In the genomic region with DNA sequence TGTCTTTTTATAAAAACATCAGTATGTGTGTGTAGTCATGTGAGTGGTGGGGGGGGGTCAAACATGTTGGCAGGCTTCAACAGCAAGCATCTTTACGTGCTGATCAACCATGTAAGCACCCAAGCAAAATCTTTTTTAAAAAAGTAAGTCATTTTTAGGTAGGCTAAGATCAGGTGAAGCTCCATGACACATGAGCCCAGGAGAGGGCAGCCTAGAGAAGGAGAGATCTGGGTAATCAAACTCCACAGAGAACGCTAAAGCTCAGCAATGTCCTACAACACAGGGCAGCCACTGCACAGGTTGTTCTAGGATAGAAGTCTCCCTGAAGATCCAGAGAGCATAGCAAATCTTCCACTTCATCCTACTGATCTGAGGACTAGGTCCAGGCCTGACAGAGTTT, we compare ENCODE assay signal across 11 mouse cellular contexts. TPM values are rescaled to one million over a fixed set of nuclear protein-coding genes. Genes with fewer than 3 reads are reported as not detected.
A peak's percentile ranks its signal among the peaks of the same experiment; 100 is the strongest.
DNase-seq lines count a peak whose midpoint lies in the region; ATAC-seq and TF ChIP-seq lines count a peak whose summit lies in the region.
"Had no signal": no experiment of that assay in that cellular context is flagged by ENCODE, and none has a peak within 500 bp of the region (broad histone marks: within the 10 kb centered on the region; RNA-seq: fewer than 3 reads in every experiment).

No protein-coding gene starts in this region.

- ATAC-seq in embryonic facial prominence, embryonic 11.5 days (replicated peaks; ENCODE audit: insufficient number of reproducible peaks, low FRiP score, low TSS enrichment, low read depth) = no peak
- ATAC-seq in Patski = no peak
- ATAC-seq: forebrain, embryonic 15.5 days had no signal

- H3K4me2 ChIP-seq in embryonic facial prominence, embryonic 11.5 days (ENCODE audit: low read depth, low read length) = no peak overlapping the region
- H3K4me2 ChIP-seq: embryonic facial prominence, embryonic 13.5 days; forebrain, embryonic 15.5 days had no signal

- DNase-seq in embryonic facial prominence, embryonic 11.5 days (ENCODE audit: low spot score) = peak; percentile 20
- no peak for DNase-seq in embryonic facial prominence, embryonic 10.5 days (ENCODE audit: low spot score)
- DNase-seq in layer of hippocampus, adult 2 months (ENCODE audit: low spot score in 2 of 2) = no peak
- no peak for DNase-seq in layer of hippocampus, adult 9-11 months
- peak; percentile 36 for DNase-seq in 3T3-L1 (ENCODE audit: low read depth, low spot score)
- DNase-seq in Patski (ENCODE audit: low read depth, low spot score) = no peak
- DNase-seq in spleen, adult 18-20 months = no peak
- no peak for DNase-seq in adrenal gland, adult (ENCODE audit: inconsistent age in 2 of 2, low spot score in 1 of 2)

- no peaks in the 10 kb centered on the region for H3K4me1 ChIP-seq in embryonic facial prominence, embryonic 11.5 days (ENCODE audit: control insufficient read depth, insufficient read depth, low read length)
- H3K4me1 ChIP-seq in embryonic facial prominence, embryonic 10.5 days = no peaks in the 10 kb centered on the region; the same call in none of the 2 replicates
- H3K4me1 ChIP-seq: embryonic facial prominence, embryonic 13.5 days; forebrain, embryonic 15.5 days had no signal

- no peaks in the 10 kb centered on the region for H3K9me3 ChIP-seq in embryonic facial prominence, embryonic 11.5 days (replicated peaks; ENCODE audit: control insufficient read depth, low read length)
- no peaks in the 10 kb centered on the region for H3K9me3 ChIP-seq in embryonic facial prominence, embryonic 10.5 days
- H3K9me3 ChIP-seq: embryonic facial prominence, embryonic 13.5 days; forebrain, embryonic 15.5 days had no signal

- 75% methylated on average over 2 of the region's 2 CpGs for WGBS in embryonic facial prominence, embryonic 11.5 days
- 62% methylated on average over 2 of the region's 2 CpGs for WGBS in embryonic facial prominence, embryonic 10.5 days

- H3K36me3 ChIP-seq in embryonic facial prominence, embryonic 11.5 days (replicated peaks; ENCODE audit: control insufficient read depth, insufficient read depth, low read depth, low read length) = no peaks in the 10 kb centered on the region; the same call in 1 of the 2 replicates
- peaks cover 95% of the 10 kb centered on the region for H3K36me3 ChIP-seq in embryonic facial prominence, embryonic 10.5 days (replicated peaks)
- H3K36me3 ChIP-seq: forebrain, embryonic 15.5 days had no signal

- H3K9ac ChIP-seq in embryonic facial prominence, embryonic 11.5 days (replicated peaks; ENCODE audit: low read length) = no peak overlapping the region
- H3K9ac ChIP-seq: embryonic facial prominence, embryonic 13.5 days; forebrain, embryonic 15.5 days had no signal

- no peak overlapping the region for H3K4me3 ChIP-seq in embryonic facial prominence, embryonic 11.5 days (ENCODE audit: low read depth, low read length)
- no peak overlapping the region for H3K4me3 ChIP-seq in embryonic facial prominence, embryonic 10.5 days
- no peak overlapping the region for H3K4me3 ChIP-seq in layer of hippocampus, adult 2 months
- H3K4me3 ChIP-seq: embryonic facial prominence, embryonic 13.5 days; forebrain, embryonic 15.5 days had no signal

- in situ Hi-C loops in Patski (cut with MboI; ENCODE audit: low pct_unique_long_range_greater_than_20kb) = loop anchor here (5.0 kb wide), 1 partner anchor 45 kb away; no protein-coding TSS in a partner anchor

- TF ChIP-seq CTCF in layer of hippocampus, adult 2 months (conservative IDR thresholded peaks at IDR 0.05) = peak; percentile 65
- peak; percentile 53 for TF ChIP-seq CTCF in Patski (IDR thresholded peaks at IDR 0.05)

- CTCF ChIA-PET in Patski (lab: Charles Lee) = interaction anchor here (1.5 to 8.0 kb wide), 8 partner anchors 8 to 53 kb away, joined by 4 to 84 read pairs (median 14); a partner anchor contains a TSS

- H3K27me3 ChIP-seq in embryonic facial prominence, embryonic 11.5 days (ENCODE audit: control insufficient read depth, insufficient read depth, low read length) = no peaks in the 10 kb centered on the region
- no peaks in the 10 kb centered on the region for H3K27me3 ChIP-seq in embryonic facial prominence, embryonic 10.5 days (replicated peaks; ENCODE audit: low read depth, poor library complexity, severe bottlenecking)
- no peaks in the 10 kb centered on the region for H3K27me3 ChIP-seq in Patski
- H3K27me3 ChIP-seq: embryonic facial prominence, embryonic 13.5 days; forebrain, embryonic 15.5 days had no signal

- POLR2A ChIA-PET in Patski (lab: Charles Lee) = interaction anchor here (0.6 to 1.3 kb wide), 2 partner anchors 59 to 131 kb away, joined by 3 to 4 read pairs; a partner anchor contains a TSS

- no peak overlapping the region for H3K27ac ChIP-seq in embryonic facial prominence, embryonic 11.5 days (replicated peaks; ENCODE audit: low read depth, low read length)
- H3K27ac ChIP-seq in embryonic facial prominence, embryonic 10.5 days (replicated peaks) = no peak overlapping the region
- no peak overlapping the region for H3K27ac ChIP-seq in layer of hippocampus, adult 2 months
- H3K27ac ChIP-seq: embryonic facial prominence, embryonic 13.5 days; forebrain, embryonic 15.5 days had no signal

RNA-seq across cellular contexts. Expression of a gene that starts 37.9 kb away (rescaled TPM):
- 24.5 and 24.6 TPM in 2 replicates for polyA plus RNA-seq in embryonic facial prominence, embryonic 11.5 days (2014; fragmentation: Nextera tagmentation; extraction: Ambion mirVana)
- polyA plus RNA-seq in embryonic facial prominence, embryonic 10.5 days (2016; fragmentation: Nextera tagmentation; extraction: Ambion mirVana) = 27.9 and 31.0 TPM in 2 replicates
- 10 to 100 TPM; 12.7 to 12.8 TPM for total RNA-seq in layer of hippocampus, adult 2 months (2021)
- polyA plus RNA-seq in Patski (2021) = 74.2 TPM

RNA-seq across cellular contexts. Expression of a gene that starts 50.8 kb away (rescaled TPM):
- 14.0 and 14.2 TPM in 2 replicates for polyA plus RNA-seq in embryonic facial prominence, embryonic 11.5 days (2014; fragmentation: Nextera tagmentation; extraction: Ambion mirVana)
- 14.7 and 17.5 TPM in 2 replicates for polyA plus RNA-seq in embryonic facial prominence, embryonic 10.5 days (2016; fragmentation: Nextera tagmentation; extraction: Ambion mirVana)
- 10 to 100 TPM; 42.8 to 45.5 TPM for total RNA-seq in layer of hippocampus, adult 2 months (2021)
- polyA plus RNA-seq in Patski (2021) = 45.8 TPM

RNA-seq across cellular contexts. Expression of a gene that starts 52.1 kb away (rescaled TPM):
- polyA plus RNA-seq in embryonic facial prominence, embryonic 11.5 days (2014; fragmentation: Nextera tagmentation; extraction: Ambion mirVana) = 0.76 and 1.2 TPM in 2 replicates
- polyA plus RNA-seq in embryonic facial prominence, embryonic 10.5 days (2016; fragmentation: Nextera tagmentation; extraction: Ambion mirVana) = 1.4 and 1.5 TPM in 2 replicates
- total RNA-seq in layer of hippocampus, adult 2 months (2021) = 10 to 100 TPM; 20.1 to 21.0 TPM
- 1.6 TPM for polyA plus RNA-seq in Patski (2021)
- total RNA-seq: granulocyte monocyte progenitor cell, adult 5-6 weeks had no signal

RNA-seq across cellular contexts. Expression of a gene that starts 59.1 kb away (rescaled TPM):
- polyA plus RNA-seq in embryonic facial prominence, embryonic 11.5 days (2014; fragmentation: Nextera tagmentation; extraction: Ambion mirVana) = 2,412 and 2,488 TPM in 2 replicates
- 2,197 and 2,277 TPM in 2 replicates for polyA plus RNA-seq in embryonic facial prominence, embryonic 10.5 days (2016; fragmentation: Nextera tagmentation; extraction: Ambion mirVana)
- 1,000 to 10,000 TPM; 1,635 to 1,673 TPM for total RNA-seq in layer of hippocampus, adult 2 months (2021)
- 2,546 TPM for polyA plus RNA-seq in Patski (2021)

Comparison
In these comparisons a context has a peak if more than half of its experiments do, and no peak if none do; other contexts are left out.
1. DNase-seq: peak in embryonic facial prominence, embryonic 11.5 days (single experiment) and 3T3-L1 (single experiment); none in embryonic facial prominence, embryonic 10.5 days (single experiment), layer of hippocampus, adult 2 months (0 of 2), layer of hippocampus, adult 9-11 months (single experiment), Patski (single experiment), spleen, adult 18-20 months (0 of 2) and adrenal gland, adult (0 of 2).